Mouse (Mus musculus) myocyte (in vitro differentiated cells): ENCODE data around the gene Gpsm1.

Source experiments
- MAX ChIP-seq: IDR thresholded peaks from one replicate; pipeline ENCODE4 v1.6.1; 2011; ENCODE audit warnings: low read depth, mild to moderate bottlenecking, control low read depth
- MYOG ChIP-seq, 3 experiments: IDR thresholded peaks; one replicate each; pipeline ENCODE4 v1.6.1; 2011; ENCODE audit warnings: control low read depth in 2 of 3, low read depth in 2 of 3, mild to moderate bottlenecking in 2 of 3; ENCODE audit not compliant: insufficient read length in 2 of 3, control insufficient read depth in 1 of 3, insufficient read depth in 1 of 3
- POLR2A ChIP-seq: IDR thresholded peaks from one replicate; pipeline ENCODE4 v1.6.1; 2011; ENCODE audit warnings: low read depth, mild to moderate bottlenecking, control low read depth, moderate library complexity; ENCODE audit not compliant: insufficient read length
- REST ChIP-seq: IDR thresholded peaks from one replicate; pipeline ENCODE4 v1.6.1; 2011; ENCODE audit warnings: mild to moderate bottlenecking, control low read depth, moderate library complexity; ENCODE audit not compliant: insufficient read depth, insufficient read length
- SRF ChIP-seq: IDR thresholded peaks from one replicate; pipeline ENCODE4 v1.6.1; 2011; ENCODE audit warnings: low read depth; ENCODE audit not compliant: control insufficient read depth, insufficient read length
- TCF12 ChIP-seq: IDR thresholded peaks from one replicate; pipeline ENCODE4 v1.6.1; 2011; ENCODE audit warnings: mild to moderate bottlenecking, control low read depth; ENCODE audit not compliant: poor library complexity, insufficient read depth, severe bottlenecking
- USF1 ChIP-seq: IDR thresholded peaks from one replicate; pipeline ENCODE4 v1.6.1; 2011; ENCODE audit warnings: low read depth, mild to moderate bottlenecking, control low read depth, moderate library complexity

DNA sequence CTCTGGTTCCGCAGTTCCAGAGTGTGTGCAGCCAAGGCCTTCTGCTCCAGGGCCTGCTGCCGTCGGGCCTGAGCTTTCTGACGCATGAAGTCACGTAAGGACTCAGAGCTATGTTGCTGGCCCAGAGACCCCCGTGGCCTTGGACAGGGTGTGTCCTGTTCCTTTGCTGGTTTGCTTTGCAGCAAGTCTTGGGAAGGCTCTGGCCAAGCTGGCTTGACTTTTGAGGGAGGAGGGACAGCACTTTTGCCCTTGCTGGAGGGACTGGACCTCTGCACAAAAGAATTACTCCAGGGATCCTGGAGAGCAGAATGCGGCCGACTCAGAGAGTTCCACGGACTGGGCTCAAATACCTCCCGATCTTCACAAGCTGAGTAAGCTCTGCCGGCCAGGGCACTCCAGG, 34.7 kb upstream of the Gpsm1 start:
- TF ChIP-seq POLR2A (no peak), SRF (no peak), TCF12 (no peak), USF1 (no peak), MAX (no peak), MYOG (IDR thresholded peaks at IDR 0.05; ENCODE audit: control insufficient read depth in 1 of 3, insufficient read depth in 1 of 3, insufficient read length in 2 of 3, low read depth in 2 of 3) (no peak), REST (no peak)
